Mouse (Mus musculus) forebrain, embryonic 12.5 days (tissue): ENCODE data around the gene Eml2. TPM values are rescaled to one million over a fixed set of nuclear protein-coding genes. Genes with fewer than 3 reads are reported as not detected.

Source experiments
- microRNA counts: library from miRNA; unstranded; fragments of <30 nt; microRNA quantifications from one replicate; lab custom pipeline; 2017
- microRNA-seq: library from miRNA; unstranded; fragments of <30 nt; microRNA quantifications from one replicate; pipeline ENCODE4, GENCODE M21; 2017
- polyA plus RNA-seq: library from polyadenylated mRNA; unstranded; fragments of >200 nt; fragmentation: Nextera tagmentation; extraction: Ambion mirVana; gene quantifications from 2 replicates; pipeline ENCODE4 v1.2.1, GENCODE M21; 2016

The Eml2 gene
- polyA plus RNA-seq, 1 experiment from 2014 or later: 6.5 TPM

MicroRNAs encoded within 50 kb of the gene (microRNA counts, 519-probe panel; counts per million panel counts)
- not detected for microRNA mmu-miR-330 (lab: Ali Mortazavi, UCI)

Small RNA genes lying within 50 kb of the gene (microRNA-seq; reads per million reads assigned to microRNA genes)
- gene Mir330: 580 reads per million, percentile 70 among the genes with 10 or more reads in this experiment

Other genes starting within 250 kb of the Eml2 start
- 0.24 and 0.28 TPM in 2 replicates for gene Nanos2, start 189.0 kb upstream of the Eml2 start, polyA plus RNA-seq
- gene Mypop, start 185.2 kb upstream of the Eml2 start, polyA plus RNA-seq: 3.3 and 4.6 TPM in 2 replicates
- 36.2 and 39.8 TPM in 2 replicates for gene Irf2bp1, start 172.4 kb upstream of the Eml2 start, polyA plus RNA-seq
- gene Foxa3, start 152.9 kb upstream of the Eml2 start, polyA plus RNA-seq: 0.09 TPM in 1 of 2 replicates, not detected in the other
- 50.6 and 53.2 TPM in 2 replicates for gene Sympk, start 152.0 kb upstream of the Eml2 start, polyA plus RNA-seq
- gene Rsph6a, start 121.7 kb upstream of the Eml2 start, polyA plus RNA-seq: not detected in 2 replicates
- gene Dmwd, start 100.2 kb upstream of the Eml2 start, polyA plus RNA-seq: 18.2 and 19.0 TPM in 2 replicates
- 10.6 and 12.3 TPM in 2 replicates for gene Dmpk, start 92.6 kb upstream of the Eml2 start, polyA plus RNA-seq
- 5.8 and 7.3 TPM in 2 replicates for gene Six5, start 81.8 kb upstream of the Eml2 start, polyA plus RNA-seq
- 1.1 and 1.8 TPM in 2 replicates for gene Gm4969, start 58.1 kb upstream of the Eml2 start, polyA plus RNA-seq
- 18.4 and 23.1 TPM in 2 replicates for gene Fbxo46, start 56.6 kb upstream of the Eml2 start, polyA plus RNA-seq
- 14.4 and 14.7 TPM in 2 replicates for gene Qpctl, start 27.1 kb upstream of the Eml2 start, polyA plus RNA-seq
- 148 and 153 TPM in 2 replicates for gene Snrpd2, start 26.7 kb upstream of the Eml2 start, polyA plus RNA-seq
- gene Gipr, start 10.3 kb upstream of the Eml2 start, polyA plus RNA-seq: 1.1 and 1.3 TPM in 2 replicates
- gene Gpr4, start 36.1 kb downstream of the Eml2 start, polyA plus RNA-seq: 1.6 and 1.7 TPM in 2 replicates
- 45.5 and 48.3 TPM in 2 replicates for gene Opa3, start 51.9 kb downstream of the Eml2 start, polyA plus RNA-seq
- gene Vasp, start 95.4 kb downstream of the Eml2 start, polyA plus RNA-seq: 42.4 and 43.0 TPM in 2 replicates
- gene Ppm1n, start 103.6 kb downstream of the Eml2 start, polyA plus RNA-seq: 0.19 TPM in 1 of 2 replicates, not detected in the other
- 70.3 and 74.1 TPM in 2 replicates for gene Rtn2, start 106.2 kb downstream of the Eml2 start, polyA plus RNA-seq
- gene Fosb, start 133.6 kb downstream of the Eml2 start, polyA plus RNA-seq: 0.24 TPM in 1 of 2 replicates, not detected in the other
- 89.7 and 100 TPM in 2 replicates for gene Ercc1, start 168.4 kb downstream of the Eml2 start, polyA plus RNA-seq
- gene Cd3eap, start 183.1 kb downstream of the Eml2 start, polyA plus RNA-seq: 24.7 and 24.8 TPM in 2 replicates
- 4.8 and 5.3 TPM in 2 replicates for gene Ppp1r13l, start 183.3 kb downstream of the Eml2 start, polyA plus RNA-seq
- gene Ercc2, start 205.6 kb downstream of the Eml2 start, polyA plus RNA-seq: 23.3 and 23.7 TPM in 2 replicates
- 2.8 and 5.4 TPM in 2 replicates for gene Klc3, start 227.7 kb downstream of the Eml2 start, polyA plus RNA-seq
- not detected in 2 replicates for gene Ckm, start 228.4 kb downstream of the Eml2 start, polyA plus RNA-seq